Mouse (Mus musculus) yolk sac, embryonic 10.5 days (tissue): ENCODE measurements around the gene Zfp384.
"Not testable (repeated sequence)": the region's sequence is repeated elsewhere in the genome, so short reads cannot be mapped to it uniquely, and the experiment has no call there.

Source experiments
- DNase-seq: peaks from one replicate; pipeline ENCODE4 v3.0.0-alpha.2; 2017; ENCODE audit warnings: low spot score

Gene Zfp384

GRCm38 (mm10) chr6:125017682-125018081 is 8.7 kb downstream of the Zfp384 start:
- no peak for DNase-seq

GRCm38 (mm10) chr6:125030532-125030931 is 21.6 kb downstream of the Zfp384 start:
- DNase-seq: not testable (repeated sequence)

- no peak for DNase-seq
Observed at GRCm38 (mm10) chr6:125031604-125032003, 22.7 kb downstream of the Zfp384 start.

GRCm38 (mm10) chr6:125038666-125039065 is 29.7 kb downstream of the Zfp384 start:
- DNase-seq: no peak

GRCm38 (mm10) chr6:125039131-125039530 is 30.2 kb downstream of the Zfp384 start:
- no peak for DNase-seq

- peak; percentile 94 for DNase-seq
Observed at GRCm38 (mm10) chr6:125039533-125040153, 30.7 kb downstream of the Zfp384 start, which contains the start of gene Ing4. Gene Ing4 (plus strand): TSS chr6:125039760.

- DNase-seq: no peak
Observed at GRCm38 (mm10) chr6:125040221-125040620, 31.3 kb downstream of the Zfp384 start.

- no peak for DNase-seq
Observed at GRCm38 (mm10) chr6:125041047-125041446, 32.1 kb downstream of the Zfp384 start.

GRCm38 (mm10) chr6:125042081-125042480 is 33.1 kb downstream of the Zfp384 start:
- no peak for DNase-seq

GRCm38 (mm10) chr6:125046691-125047090 is 37.7 kb downstream of the Zfp384 start:
- DNase-seq: peak; percentile 71

- DNase-seq: peak; percentile 65
Observed at GRCm38 (mm10) chr6:125049678-125050077, 40.7 kb downstream of the Zfp384 start, which contains the start of gene Acrbp. Gene Acrbp (plus strand): TSS chr6:125049689.

GRCm38 (mm10) chr6:125051237-125051636 is 42.3 kb downstream of the Zfp384 start:
- DNase-seq: no peak

GRCm38 (mm10) chr6:125061493-125061892 is 52.5 kb downstream of the Zfp384 start:
- DNase-seq: no peak

- DNase-seq: no peak
Observed at GRCm38 (mm10) chr6:125062511-125062910, 53.6 kb downstream of the Zfp384 start.

- no peak for DNase-seq
Observed at GRCm38 (mm10) chr6:125063906-125064305, 55.0 kb downstream of the Zfp384 start.

GRCm38 (mm10) chr6:125065223-125065622 is 56.3 kb downstream of the Zfp384 start:
- not testable (repeated sequence) for DNase-seq

- no peak for DNase-seq
Observed at GRCm38 (mm10) chr6:125067571-125067995, 58.6 kb downstream of the Zfp384 start, which contains the start of gene Lpar5. Gene Lpar5 (plus strand): TSS chr6:125067920.

GRCm38 (mm10) chr6:125071170-125071895 is 62.4 kb downstream of the Zfp384 start:
- DNase-seq: no peak

GRCm38 (mm10) chr6:125071896-125072279 is 62.9 kb downstream of the Zfp384 start:
- no peak for DNase-seq

GRCm38 (mm10) chr6:125073825-125074224 is 64.9 kb downstream of the Zfp384 start:
- no peak for DNase-seq

GRCm38 (mm10) chr6:125081394-125081793 is 72.4 kb downstream of the Zfp384 start:
- DNase-seq: no peak

- peak; percentile 89 for DNase-seq
Observed at GRCm38 (mm10) chr6:125081797-125082560, 73.0 kb downstream of the Zfp384 start.
